Mouse (Mus musculus) heart, embryonic 11.5 days (tissue): ENCODE data around the gene Tbc1d4. TPM values are rescaled to one million over a fixed set of nuclear protein-coding genes. Genes with fewer than 3 reads are reported as not detected.

Source experiments
- ATAC-seq: fragments of 200-750 bp; cut with Nextera tagmentation; replicated peaks from 2 replicates; pipeline ENCODE4 v1.8.0; 2017; ENCODE audit warnings: moderate library complexity; ENCODE audit not compliant: insufficient number of reproducible peaks, low FRiP score, low TSS enrichment
- H3K27ac ChIP-seq: fragments of 300-500 bp; sonication (generic); 2 replicates; pipeline ENCODE4 v1.5.1; 2014; ENCODE audit warnings: mild to moderate bottlenecking, low read depth, low read length
- H3K27me3 ChIP-seq: fragments of 300-500 bp; sonication (generic); 2 replicates; pipeline ENCODE4 v1.6.1; 2014; ENCODE audit warnings: mild to moderate bottlenecking, low read length, mixed read lengths; ENCODE audit not compliant: control insufficient read depth, insufficient read depth
- H3K36me3 ChIP-seq: fragments of 300-500 bp; sonication (generic); 2 replicates; pipeline ENCODE4 v1.6.1; 2014; ENCODE audit warnings: mild to moderate bottlenecking, low read length, moderate library complexity, mixed read lengths; ENCODE audit not compliant: control insufficient read depth, insufficient read depth
- H3K4me1 ChIP-seq: fragments of 300-500 bp; sonication (generic); 2 replicates; pipeline ENCODE4 v1.6.1; 2014; ENCODE audit warnings: low read length; ENCODE audit not compliant: control insufficient read depth, insufficient read depth
- H3K4me2 ChIP-seq: fragments of 300-500 bp; sonication (generic); 2 replicates; pipeline ENCODE4 v1.6.1; 2014; ENCODE audit warnings: mild to moderate bottlenecking, moderate library complexity
- H3K4me3 ChIP-seq: fragments of 300-500 bp; sonication (generic); 2 replicates; pipeline ENCODE4 v1.5.1; 2014; ENCODE audit warnings: low read depth, low read length
- H3K9ac ChIP-seq: fragments of 300-500 bp; sonication (generic); 2 replicates; pipeline ENCODE4 v1.6.1; 2014; ENCODE audit warnings: mild to moderate bottlenecking, low read depth, low read length, moderate library complexity
- H3K9me3 ChIP-seq: fragments of 300-500 bp; sonication (generic); replicated peaks from 2 replicates; pipeline ENCODE4 v1.6.1; 2016; ENCODE audit warnings: low read length; ENCODE audit not compliant: control insufficient read depth
- WGBS: fragments of 180-500 bp; shearing (Covaris S2); extraction: QIAGEN DNeasy Blood & Tissue Kit; methylation state at CpG from one replicate; pipeline ENCODE4 v1.1.7; 2014; ENCODE audit not compliant: insufficient replicate concordance; 5-methylcytosine and 5-hydroxymethylcytosine counted together
- polyA plus RNA-seq: library from polyadenylated mRNA; unstranded; fragments of >200 nt; fragmentation: Nextera tagmentation; extraction: Ambion mirVana; gene quantifications from 2 replicates; pipeline ENCODE4 v1.2.1, GENCODE M21; 2014

The Tbc1d4 gene
- polyA plus RNA-seq, 1 experiment from 2014 or later, result 15.0 TPM

DNA sequence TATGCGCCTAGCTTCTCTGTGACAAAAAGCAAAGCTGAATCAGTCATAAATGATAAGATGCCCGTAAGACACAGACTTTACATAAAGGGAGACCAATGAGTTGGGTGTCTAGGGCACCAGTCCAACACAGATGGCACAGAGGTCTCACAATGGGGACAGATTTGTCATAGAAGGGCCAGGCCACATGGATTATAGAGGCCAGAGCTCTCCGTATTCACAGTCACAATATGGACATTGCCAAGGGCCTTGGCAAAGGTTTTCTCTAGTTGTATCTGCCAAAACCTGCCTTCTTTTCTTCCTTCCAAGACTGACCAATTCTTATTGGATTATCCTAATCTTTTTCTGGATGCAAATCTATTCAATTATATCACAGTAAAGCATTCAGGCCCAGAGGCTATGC is 171.1 kb downstream of the Tbc1d4 start:
- no peak overlapping the region for H3K9ac ChIP-seq

DNA sequence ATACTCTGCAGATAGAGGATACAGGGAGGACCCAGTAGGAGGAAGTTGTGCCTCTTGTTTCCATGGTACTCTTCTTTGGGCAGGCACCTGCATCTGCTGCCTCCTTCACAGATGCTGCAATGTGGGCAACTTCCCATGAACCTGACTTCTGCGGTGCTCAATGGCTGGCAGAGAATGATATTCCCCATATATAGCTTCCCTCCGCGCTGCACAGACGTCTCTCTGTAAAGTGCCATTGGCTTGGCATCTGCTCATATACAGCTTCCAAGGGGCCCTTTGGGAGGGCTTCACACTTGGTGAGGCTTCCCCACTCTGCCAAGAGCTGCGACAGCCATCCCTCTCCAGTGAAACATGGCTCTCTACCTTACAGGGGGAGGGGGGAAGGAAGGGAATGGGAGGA is 178.5 kb downstream of the Tbc1d4 start:
- Histone ChIP-seq H3K27me3 (no peaks in the 10 kb centered on the region), H3K36me3 (no peaks in the 10 kb centered on the region), H3K4me2 (no peak overlapping the region), H3K27ac (no peak overlapping the region), H3K4me3 (no peak overlapping the region), H3K9me3 (no peaks in the 10 kb centered on the region), H3K9ac (no peak overlapping the region), H3K4me1 (no peaks in the 10 kb centered on the region)
- 84% methylated on average over 5 of the region's 5 CpGs for WGBS
- ATAC-seq, result no peak

More for the DNA sequence above, 171.1 kb downstream of the Tbc1d4 start:
- no peaks in the 10 kb centered on the region for H3K9me3 ChIP-seq
- no peak overlapping the region for H3K4me2 ChIP-seq
- 91% methylated on average over 3 of the region's 3 CpGs for WGBS
- H3K27ac ChIP-seq, result no peak overlapping the region
- H3K4me1 ChIP-seq, result no peaks in the 10 kb centered on the region
- no peak overlapping the region for H3K4me3 ChIP-seq
- ATAC-seq, result no peak
- H3K27me3 ChIP-seq, result no peaks in the 10 kb centered on the region
- no peaks in the 10 kb centered on the region for H3K36me3 ChIP-seq

DNA sequence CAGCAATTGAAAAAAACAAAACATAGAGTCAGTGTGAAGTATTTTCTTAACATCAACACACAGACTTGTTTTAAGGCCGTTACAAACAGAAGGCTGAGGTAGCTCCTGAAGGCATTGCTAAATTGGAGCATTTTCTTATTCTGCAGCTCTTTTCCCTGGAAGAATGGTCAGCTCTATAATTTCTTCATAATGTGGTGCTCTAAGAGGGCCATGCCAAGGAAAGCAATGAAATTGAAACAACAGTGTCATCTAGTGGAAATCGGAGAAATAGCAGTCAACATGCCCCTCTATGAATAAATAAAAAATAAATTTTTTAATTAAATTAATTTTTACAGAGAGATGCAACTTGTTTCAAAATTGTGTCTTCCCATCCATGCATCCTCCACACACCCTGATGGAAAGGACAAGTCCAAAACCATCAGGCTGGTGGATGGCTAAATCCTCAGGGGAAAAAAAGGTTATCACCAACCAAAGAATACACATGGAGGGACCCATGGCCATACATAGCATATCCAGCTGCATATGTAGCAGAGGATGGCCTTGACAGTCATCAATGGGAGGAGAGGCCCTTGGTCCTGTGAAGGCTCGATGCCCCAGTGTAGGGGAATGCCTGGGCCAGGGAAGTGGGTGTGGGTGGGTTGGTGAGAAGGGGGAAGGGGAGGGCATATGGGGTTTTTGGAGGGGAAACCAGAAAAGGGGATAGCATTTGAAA is 180.0 kb downstream of the Tbc1d4 start:
- Histone ChIP-seq H3K9ac (no peak overlapping the region), H3K27ac (no peak overlapping the region), H3K27me3 (no peaks in the 10 kb centered on the region), H3K36me3 (no peaks in the 10 kb centered on the region), H3K9me3 (no peaks in the 10 kb centered on the region), H3K4me3 (no peak overlapping the region), H3K4me2 (no peak overlapping the region), H3K4me1 (no peaks in the 10 kb centered on the region)
- WGBS, result 47% methylated on average over 3 of the region's 3 CpGs
- ATAC-seq, result no peak

DNA sequence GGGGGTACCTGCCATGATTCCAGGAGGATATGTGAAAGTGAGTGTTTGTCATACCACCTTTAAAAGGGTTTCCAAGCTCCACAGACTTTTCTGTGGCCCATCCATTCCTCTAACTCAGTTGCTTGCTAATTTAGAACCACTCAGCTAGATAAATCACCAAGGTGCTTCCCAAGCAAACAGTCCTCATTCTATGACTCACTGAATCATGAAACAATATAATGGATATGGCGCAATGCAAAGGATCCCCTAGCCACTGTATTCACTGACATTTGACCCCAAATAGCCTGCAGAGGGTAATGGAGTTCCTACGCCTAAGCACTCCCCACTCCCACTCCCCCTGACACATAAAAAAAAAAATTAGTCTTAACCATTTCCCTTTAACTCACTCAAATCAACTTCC is 191.3 kb downstream of the Tbc1d4 start:
- Histone ChIP-seq H3K36me3 (no peaks in the 10 kb centered on the region), H3K4me3 (no peak overlapping the region), H3K4me1 (no peaks in the 10 kb centered on the region), H3K27ac (no peak overlapping the region), H3K27me3 (no peaks in the 10 kb centered on the region), H3K9ac (no peak overlapping the region), H3K4me2 (no peak overlapping the region), H3K9me3 (no peaks in the 10 kb centered on the region)
- WGBS, result 75% methylated on average over 2 of the region's 2 CpGs
- ATAC-seq, result no peak

Other genes starting within 250 kb of the Tbc1d4 start
- gene Commd6, start 31.5 kb upstream of the Tbc1d4 start, polyA plus RNA-seq, result 81.7 and 91.3 TPM in 2 replicates
- gene Uchl3, start 44.8 kb upstream of the Tbc1d4 start, polyA plus RNA-seq, result 112 and 116 TPM in 2 replicates
- 2.5 and 3.6 TPM in 2 replicates for gene Gm9922, start 120.6 kb upstream of the Tbc1d4 start, polyA plus RNA-seq
- 123 and 126 TPM in 2 replicates for gene Lmo7, start 120.8 kb upstream of the Tbc1d4 start, polyA plus RNA-seq